ENCODE assay signal across 11 mouse cellular contexts in the genomic region with DNA sequence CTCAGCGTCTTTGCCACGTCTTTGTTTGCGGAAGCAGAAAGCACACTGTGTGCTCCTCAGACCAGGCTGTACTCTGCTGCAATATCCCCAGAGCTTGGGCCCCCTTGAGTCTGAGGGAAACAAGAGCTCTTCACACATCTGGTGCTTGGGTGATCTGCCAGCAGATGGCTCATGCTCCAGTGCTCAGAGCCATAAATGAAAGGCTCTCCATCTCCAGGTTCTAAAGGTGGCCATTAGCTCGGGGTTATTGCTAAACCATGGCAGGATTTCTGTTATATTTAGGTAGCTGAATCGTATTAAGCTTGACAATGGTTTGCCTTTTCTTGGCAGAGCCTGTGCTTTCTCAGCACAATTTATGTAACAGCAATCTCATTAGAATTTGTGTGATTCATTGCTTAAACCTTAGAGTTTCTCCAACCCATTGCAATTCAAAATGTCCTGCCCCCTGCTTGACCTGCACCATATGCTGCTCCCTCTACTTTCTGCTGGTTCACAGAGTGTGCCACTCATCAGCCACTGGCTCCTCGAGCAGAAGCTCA. TPM values are rescaled to one million over a fixed set of nuclear protein-coding genes. Genes with fewer than 3 reads are reported as not detected.
DNase-seq lines count a peak whose midpoint lies in the region; TF ChIP-seq lines count a peak whose summit lies in the region.
"Had no signal": no experiment of that assay in that cellular context is flagged by ENCODE, and none has a peak within 500 bp of the region (broad histone marks: within the 10 kb centered on the region; RNA-seq: fewer than 3 reads in every experiment).

No protein-coding gene starts in this region.

- no peak for TF ChIP-seq CTCF in layer of hippocampus, adult 2 months (conservative IDR thresholded peaks at IDR 0.05)

- peak overlapping the region; percentile 71 for H3K27ac ChIP-seq in layer of hippocampus, adult 2 months
- H3K27ac ChIP-seq: liver, embryonic 15.5 days had no signal

- H3K4me3 ChIP-seq in layer of hippocampus, adult 2 months: no peak overlapping the region
- H3K4me3 ChIP-seq: liver, embryonic 15.5 days had no signal

- peak; percentile 32 to 58 for DNase-seq in adrenal gland, adult (ENCODE audit: inconsistent age in 2 of 2, low spot score in 1 of 2)
- no peak for DNase-seq in adrenal gland, postnatal 14 days
- no peak for DNase-seq in layer of hippocampus, adult 2 months (ENCODE audit: low spot score in 2 of 2)
- DNase-seq in layer of hippocampus, postnatal 14 days (ENCODE audit: low spot score in 2 of 2): no peak
- peak; percentile 76 for DNase-seq in fibroblast of lung, adult 2 months (ENCODE audit: low read depth)
- peak; percentile 28 for DNase-seq in lung, postnatal 14 days
- no peak for DNase-seq in urinary bladder, adult 2 months (ENCODE audit: low spot score)
- no peak for DNase-seq in urinary bladder, postnatal 10 days (ENCODE audit: low spot score)
- DNase-seq: cerebellum, adult 11-12 months; thymus, postnatal 14 days had no signal

RNA-seq across cellular contexts. Expression of gene Angptl7, which starts 12.8 kb away (rescaled TPM):
- total RNA-seq in adrenal gland, postnatal 14 days (2021): 1.4 and 2.3 TPM in 2 replicates
- total RNA-seq in layer of hippocampus, adult 2 months (2021): under 1 TPM; 0.22 to 0.38 TPM
- under 1 TPM; 0.29 to 0.30 TPM for total RNA-seq in layer of hippocampus, postnatal 14 days (2021)
- 11.0 and 14.6 TPM in 2 replicates for polyA plus RNA-seq in urinary bladder, adult 2 months (2012; rRNA removed)

RNA-seq across cellular contexts. Expression of gene Exosc10, which starts 45.1 kb away (rescaled TPM):
- total RNA-seq in adrenal gland, postnatal 14 days (2021): 49.5 and 56.3 TPM in 2 replicates
- total RNA-seq in layer of hippocampus, adult 2 months (2021): 10 to 100 TPM; 49.0 to 56.8 TPM
- 10 to 100 TPM; 48.9 to 52.4 TPM for total RNA-seq in layer of hippocampus, postnatal 14 days (2021)
- polyA plus RNA-seq in urinary bladder, adult 2 months (2012; rRNA removed): 31.4 and 40.2 TPM in 2 replicates

Comparison
In these comparisons a context has a peak if more than half of its experiments do, and no peak if none do; other contexts are left out.
1. DNase-seq: peak in adrenal gland, adult (2 of 2), fibroblast of lung, adult 2 months (single experiment) and lung, postnatal 14 days (single experiment); none in adrenal gland, postnatal 14 days (single experiment), layer of hippocampus, adult 2 months (0 of 2), layer of hippocampus, postnatal 14 days (0 of 2), urinary bladder, adult 2 months (single experiment) and urinary bladder, postnatal 10 days (single experiment).